Mouse (Mus musculus): ENCODE measurements around the gene Tmem86a. TPM values are rescaled to one million over a fixed set of nuclear protein-coding genes. Genes with fewer than 3 reads are reported as not detected.
A peak's percentile ranks its signal among the peaks of the same experiment; 100 is the strongest.
"Not testable (repeated sequence)": the region's sequence is repeated elsewhere in the genome, so short reads cannot be mapped to it uniquely, and the experiment has no call there.

Gene Tmem86a
- polyA plus RNA-seq, 1 experiment from 2014 or later = 11.8 TPM

- 88% methylated on average over 3 of the region's 3 CpGs for WGBS
Measured at GRCm38 (mm10) chr7:47016602-47017001, 33.8 kb upstream of the Tmem86a start.

GRCm38 (mm10) chr7:47017146-47017545 is 33.3 kb upstream of the Tmem86a start:
- Histone ChIP-seq H3K36me3 (no peaks in the 10 kb centered on the region), H3K27me3 (ENCODE audit: low read depth, poor library complexity, severe bottlenecking) (peaks cover 9% of the 10 kb centered on the region; the same call in 1 of the 2 replicates), H3K27ac (no peak overlapping the region), H3K4me1 (peaks cover 11% of the 10 kb centered on the region), H3K9me3 (replicated peaks) (no peaks in the 10 kb centered on the region), H3K4me3 (no peak overlapping the region)
- no peak for DNase-seq (ENCODE audit: low spot score)
- WGBS = 59% methylated on average over 7 of the region's 7 CpGs

More at GRCm38 (mm10) chr7:47016602-47017001, 33.8 kb upstream of the Tmem86a start:
- H3K9me3 ChIP-seq (replicated peaks) = no peaks in the 10 kb centered on the region
- no peak for DNase-seq (ENCODE audit: low spot score)
- no peaks in the 10 kb centered on the region for H3K36me3 ChIP-seq
- no peak overlapping the region for H3K27ac ChIP-seq
- H3K4me1 ChIP-seq = peaks cover 11% of the 10 kb centered on the region
- H3K27me3 ChIP-seq (ENCODE audit: low read depth, poor library complexity, severe bottlenecking) = peaks cover 9% of the 10 kb centered on the region; the same call in 1 of the 2 replicates
- H3K4me3 ChIP-seq = no peak overlapping the region

- Histone ChIP-seq H3K27ac (no peak overlapping the region), H3K4me1 (peaks cover 11% of the 10 kb centered on the region), H3K27me3 (ENCODE audit: low read depth, poor library complexity, severe bottlenecking) (peaks cover 15% of the 10 kb centered on the region; the same call in 1 of the 2 replicates), H3K4me3 (no peak overlapping the region), H3K36me3 (no peaks in the 10 kb centered on the region), H3K9me3 (replicated peaks) (no peaks in the 10 kb centered on the region)
- 81% methylated on average over 5 of the region's 5 CpGs for WGBS
- no peak for DNase-seq (ENCODE audit: low spot score)
Measured at GRCm38 (mm10) chr7:47019641-47020040, 30.8 kb upstream of the Tmem86a start.

GRCm38 (mm10) chr7:47020956-47021355 is 29.4 kb upstream of the Tmem86a start:
- 7% methylated on average over 8 of the region's 8 CpGs for WGBS
- Histone ChIP-seq H3K4me3 (no peak overlapping the region), H3K4me1 (0 out of 2 replicates have a peak, but pooled peaks cover 4% of the 10 kb centered on the region), H3K9me3 (replicated peaks) (no peaks in the 10 kb centered on the region), H3K27ac (no peak overlapping the region), H3K27me3 (ENCODE audit: low read depth, poor library complexity, severe bottlenecking) (peaks cover 15% of the 10 kb centered on the region; the same call in 1 of the 2 replicates), H3K36me3 (no peaks in the 10 kb centered on the region)
- no peak for DNase-seq (ENCODE audit: low spot score)

- peaks cover 15% of the 10 kb centered on the region; the same call in 1 of the 2 replicates for H3K27me3 ChIP-seq (ENCODE audit: low read depth, poor library complexity, severe bottlenecking)
- H3K9me3 ChIP-seq (replicated peaks) = no peaks in the 10 kb centered on the region
- 65% methylated on average over 8 of the region's 8 CpGs for WGBS
Measured at GRCm38 (mm10) chr7:47022482-47022881, 27.9 kb upstream of the Tmem86a start.

GRCm38 (mm10) chr7:47023530-47023929 is 26.9 kb upstream of the Tmem86a start:
- Histone ChIP-seq H3K27me3 (ENCODE audit: low read depth, poor library complexity, severe bottlenecking) (peaks cover 15% of the 10 kb centered on the region; the same call in 1 of the 2 replicates), H3K36me3 (no peaks in the 10 kb centered on the region), H3K27ac (no peak overlapping the region), H3K4me3 (no peak overlapping the region), H3K4me1 (0 out of 2 replicates have a peak, but pooled peaks cover 4% of the 10 kb centered on the region), H3K9me3 (replicated peaks) (no peaks in the 10 kb centered on the region)
- 17% methylated on average over 6 of the region's 6 CpGs for WGBS
- peak; percentile 85 for DNase-seq (ENCODE audit: low spot score)

More at GRCm38 (mm10) chr7:47022482-47022881, 27.9 kb upstream of the Tmem86a start:
- 0 out of 2 replicates have a peak, but pooled peaks cover 4% of the 10 kb centered on the region for H3K4me1 ChIP-seq
- no peak overlapping the region for H3K27ac ChIP-seq
- no peak for DNase-seq (ENCODE audit: low spot score)
- H3K36me3 ChIP-seq = no peaks in the 10 kb centered on the region
- H3K4me3 ChIP-seq = no peak overlapping the region

- no peak for DNase-seq (ENCODE audit: low spot score)
- WGBS = 87% methylated on average over 7 of the region's 7 CpGs
- H3K4me1 ChIP-seq = 0 out of 2 replicates have a peak, but pooled peaks cover 4% of the 10 kb centered on the region
- H3K4me3 ChIP-seq = no peak overlapping the region
- H3K36me3 ChIP-seq = no peaks in the 10 kb centered on the region
- H3K27me3 ChIP-seq (ENCODE audit: low read depth, poor library complexity, severe bottlenecking) = peaks cover 15% of the 10 kb centered on the region; the same call in 1 of the 2 replicates
- H3K9me3 ChIP-seq (replicated peaks) = no peaks in the 10 kb centered on the region
- H3K27ac ChIP-seq = no peak overlapping the region
Measured at GRCm38 (mm10) chr7:47024454-47024853, 25.9 kb upstream of the Tmem86a start.

GRCm38 (mm10) chr7:47025429-47025828 is 25.0 kb upstream of the Tmem86a start:
- 87% methylated on average over 9 of the region's 9 CpGs for WGBS
- H3K4me3 ChIP-seq = no peak overlapping the region
- no peak for DNase-seq (ENCODE audit: low spot score)

GRCm38 (mm10) chr7:47026899-47027298 is 23.5 kb upstream of the Tmem86a start:
- not testable (repeated sequence) for H3K4me3 ChIP-seq; H3K36me3 ChIP-seq; H3K4me1 ChIP-seq; H3K27ac ChIP-seq; H3K27me3 ChIP-seq (ENCODE audit: low read depth, poor library complexity, severe bottlenecking); DNase-seq (ENCODE audit: low spot score); H3K9me3 ChIP-seq (replicated peaks)
- WGBS = 89% methylated on average over 3 of the region's 3 CpGs

More at GRCm38 (mm10) chr7:47025429-47025828, 25.0 kb upstream of the Tmem86a start:
- Histone ChIP-seq H3K27me3 (ENCODE audit: low read depth, poor library complexity, severe bottlenecking) (peaks cover 13% of the 10 kb centered on the region; the same call in 1 of the 2 replicates), H3K9me3 (replicated peaks) (no peaks in the 10 kb centered on the region), H3K36me3 (no peaks in the 10 kb centered on the region), H3K27ac (no peak overlapping the region), H3K4me1 (0 out of 2 replicates have a peak, but pooled peaks cover 4% of the 10 kb centered on the region)

- WGBS = 94% methylated on average over 1 of the region's 1 CpGs
- Histone ChIP-seq H3K9me3 (replicated peaks) (no peaks in the 10 kb centered on the region), H3K4me3 (no peak overlapping the region), H3K27ac (no peak overlapping the region), H3K36me3 (no peaks in the 10 kb centered on the region), H3K27me3 (ENCODE audit: low read depth, poor library complexity, severe bottlenecking) (peaks cover 3% of the 10 kb centered on the region; the same call in 1 of the 2 replicates), H3K4me1 (no peaks in the 10 kb centered on the region)
- no peak for DNase-seq (ENCODE audit: low spot score)
Measured at GRCm38 (mm10) chr7:47027520-47027919, 22.9 kb upstream of the Tmem86a start.

GRCm38 (mm10) chr7:47030517-47031193 is 19.7 kb upstream of the Tmem86a start:
- WGBS = 90% methylated on average over 9 of the region's 9 CpGs
- no peak overlapping the region for H3K27ac ChIP-seq

GRCm38 (mm10) chr7:47031371-47031770 is 19.0 kb upstream of the Tmem86a start:
- H3K27me3 ChIP-seq (ENCODE audit: low read depth, poor library complexity, severe bottlenecking) = no peaks in the 10 kb centered on the region
- no peak overlapping the region for H3K4me3 ChIP-seq
- WGBS = 85% methylated on average over 4 of the region's 4 CpGs
- no peaks in the 10 kb centered on the region for H3K36me3 ChIP-seq
- no peaks in the 10 kb centered on the region for H3K4me1 ChIP-seq
- H3K27ac ChIP-seq = no peak overlapping the region
- no peak for DNase-seq (ENCODE audit: low spot score)
- no peaks in the 10 kb centered on the region for H3K9me3 ChIP-seq (replicated peaks)

More at GRCm38 (mm10) chr7:47030517-47031193, 19.7 kb upstream of the Tmem86a start:
- no peaks in the 10 kb centered on the region for H3K36me3 ChIP-seq
- H3K27me3 ChIP-seq (ENCODE audit: low read depth, poor library complexity, severe bottlenecking) = no peaks in the 10 kb centered on the region
- no peak for DNase-seq (ENCODE audit: low spot score)
- no peaks in the 10 kb centered on the region for H3K9me3 ChIP-seq (replicated peaks)
- H3K4me3 ChIP-seq = no peak overlapping the region
- H3K4me1 ChIP-seq = no peaks in the 10 kb centered on the region

- DNase-seq (ENCODE audit: low spot score) = no peak
- WGBS = 89% methylated on average over 4 of the region's 4 CpGs
- no peak overlapping the region for H3K4me3 ChIP-seq
- H3K9me3 ChIP-seq (replicated peaks) = no peaks in the 10 kb centered on the region
- H3K36me3 ChIP-seq = no peaks in the 10 kb centered on the region
- no peak overlapping the region for H3K27ac ChIP-seq
- H3K27me3 ChIP-seq (ENCODE audit: low read depth, poor library complexity, severe bottlenecking) = no peaks in the 10 kb centered on the region
- no peaks in the 10 kb centered on the region for H3K4me1 ChIP-seq
Measured at GRCm38 (mm10) chr7:47034785-47035384, 15.5 kb upstream of the Tmem86a start.
